Mouse (Mus musculus) ES-Bruce4 (cell line): ENCODE measurements around the gene Ehmt1. TPM values are rescaled to one million over a fixed set of nuclear protein-coding genes. Genes with fewer than 3 reads are reported as not detected.

Experiments used
- H3K27ac ChIP-seq: 2 replicates; pipeline ENCODE4 v1.5.1; 2012; ENCODE audit warnings: low read length, inconsistent platforms; ENCODE audit not compliant: insufficient read depth
- H3K27me3 ChIP-seq: 2 replicates; pipeline ENCODE4 v1.6.1; 2012; ENCODE audit warnings: mild to moderate bottlenecking, low read length, inconsistent platforms; ENCODE audit not compliant: control insufficient read depth, poor library complexity, insufficient read depth, severe bottlenecking
- H3K36me3 ChIP-seq: 2 replicates; pipeline ENCODE4 v1.6.1; 2012; ENCODE audit warnings: inconsistent platforms, mild to moderate bottlenecking, low read length, moderate library complexity; ENCODE audit not compliant: control insufficient read depth, poor library complexity, insufficient read depth, severe bottlenecking
- H3K4me1 ChIP-seq: one replicate; pipeline ENCODE4 v1.8.1; 2011; ENCODE audit warnings: low read length; ENCODE audit not compliant: control insufficient read depth, insufficient read depth
- H3K4me3 ChIP-seq: 2 replicates; pipeline ENCODE4 v1.5.1; 2011; ENCODE audit warnings: low read depth, mild to moderate bottlenecking, low read length
- H3K9ac ChIP-seq: 2 replicates; pipeline ENCODE4 v1.6.1; 2012; ENCODE audit warnings: low read depth, mild to moderate bottlenecking, inconsistent platforms; ENCODE audit not compliant: poor library complexity, severe bottlenecking
- H3K9me3 ChIP-seq: replicated peaks from 2 replicates; pipeline ENCODE4 v1.6.1; 2012; ENCODE audit warnings: mild to moderate bottlenecking, low read length, inconsistent platforms; ENCODE audit not compliant: control insufficient read depth, poor library complexity, insufficient read depth, severe bottlenecking
- CTCF ChIP-seq: IDR thresholded peaks from one replicate; pipeline ENCODE4 v1.8.1; 2011; ENCODE audit warnings: low read depth, low read length
- EP300 ChIP-seq: IDR thresholded peaks from 2 replicates; pipeline ENCODE4 v1.6.1; 2011; ENCODE audit warnings: low read depth, low read length; ENCODE audit not compliant: insufficient read depth
- POLR2A ChIP-seq: IDR thresholded peaks from one replicate; pipeline ENCODE4 v1.8.1; 2011; ENCODE audit warnings: low read length; ENCODE audit not compliant: insufficient read depth
- polyA plus RNA-seq: library from polyadenylated mRNA; stranded (reverse); fragments of >200 nt; gene quantifications from 2 replicates; pipeline ENCODE4 v1.2.4, GENCODE M21; 2011; ENCODE audit warnings: low read depth; ENCODE audit not compliant: missing spikeins, insufficient read depth, insufficient read length

Ehmt1 gene
- polyA plus RNA-seq, 1 experiment = 94.1 TPM

DNA sequence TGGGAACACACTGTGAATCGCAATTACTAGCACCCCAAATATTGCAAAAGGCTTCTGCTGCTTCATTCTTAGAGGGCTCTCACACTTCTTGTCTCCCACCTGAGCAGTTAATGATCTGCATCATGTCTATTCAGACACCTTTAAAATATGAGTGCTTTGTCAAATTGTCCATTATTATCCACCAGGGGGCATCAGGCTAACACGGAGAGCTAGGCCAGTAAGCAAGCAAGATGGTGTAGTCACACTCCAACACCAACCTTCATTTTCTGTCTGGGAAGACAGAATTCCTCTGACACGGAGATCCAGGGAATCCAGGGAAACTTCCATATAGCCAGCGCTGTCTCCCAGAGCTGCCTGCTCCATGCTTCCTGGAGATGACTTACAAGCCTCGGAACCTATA, 67.0 kb downstream of the Ehmt1 start:
- H3K9me3 ChIP-seq = no peaks in the 10 kb centered on the region
- H3K27ac ChIP-seq = no peak overlapping the region
- TF ChIP-seq EP300 (no peak), POLR2A (no peak), CTCF (no peak)
- no peaks in the 10 kb centered on the region for H3K27me3 ChIP-seq
- H3K4me1 ChIP-seq = no peaks in the 10 kb centered on the region
- H3K4me3 ChIP-seq = no peak overlapping the region
- peaks cover 57% of the 10 kb centered on the region for H3K36me3 ChIP-seq
- no peak overlapping the region for H3K9ac ChIP-seq

GRCm38 (mm10) chr2:24846557-24846956, 72.9 kb downstream of the Ehmt1 start:
- H3K36me3 ChIP-seq = peaks cover 30% of the 10 kb centered on the region
- H3K27me3 ChIP-seq = no peaks in the 10 kb centered on the region
- H3K4me3 ChIP-seq = no peak overlapping the region
- no peaks in the 10 kb centered on the region for H3K9me3 ChIP-seq
- no peak overlapping the region for H3K9ac ChIP-seq
- H3K27ac ChIP-seq = no peak overlapping the region
- H3K4me1 ChIP-seq = no peaks in the 10 kb centered on the region
- no peak for TF ChIP-seq CTCF
- no peak for TF ChIP-seq POLR2A
- no peak for TF ChIP-seq EP300

DNA sequence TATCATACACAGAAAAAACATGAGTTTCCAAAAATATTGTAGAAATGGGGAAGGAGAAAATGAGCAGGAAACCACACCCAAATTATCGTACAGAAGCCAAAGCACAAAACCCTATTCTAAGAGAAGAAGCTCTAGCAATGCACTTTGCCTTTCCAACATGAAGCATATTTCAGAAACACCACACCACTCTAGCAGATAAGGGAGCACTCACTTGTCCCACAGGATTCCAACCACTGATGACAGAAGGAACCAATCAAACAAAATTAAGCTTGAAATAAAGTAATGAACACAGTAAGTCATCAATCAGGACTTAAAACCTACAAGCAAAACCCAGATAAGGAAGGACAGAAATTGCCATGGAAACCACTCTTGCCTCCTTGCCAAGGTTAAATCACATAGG, 74.2 kb downstream of the Ehmt1 start:
- TF ChIP-seq POLR2A (no peak), EP300 (no peak), CTCF (no peak)
- no peak overlapping the region for H3K4me3 ChIP-seq
- H3K27ac ChIP-seq = no peak overlapping the region
- H3K4me1 ChIP-seq = no peaks in the 10 kb centered on the region
- H3K27me3 ChIP-seq = no peaks in the 10 kb centered on the region
- no peaks in the 10 kb centered on the region for H3K9me3 ChIP-seq
- H3K9ac ChIP-seq = no peak overlapping the region
- peaks cover 28% of the 10 kb centered on the region for H3K36me3 ChIP-seq

DNA sequence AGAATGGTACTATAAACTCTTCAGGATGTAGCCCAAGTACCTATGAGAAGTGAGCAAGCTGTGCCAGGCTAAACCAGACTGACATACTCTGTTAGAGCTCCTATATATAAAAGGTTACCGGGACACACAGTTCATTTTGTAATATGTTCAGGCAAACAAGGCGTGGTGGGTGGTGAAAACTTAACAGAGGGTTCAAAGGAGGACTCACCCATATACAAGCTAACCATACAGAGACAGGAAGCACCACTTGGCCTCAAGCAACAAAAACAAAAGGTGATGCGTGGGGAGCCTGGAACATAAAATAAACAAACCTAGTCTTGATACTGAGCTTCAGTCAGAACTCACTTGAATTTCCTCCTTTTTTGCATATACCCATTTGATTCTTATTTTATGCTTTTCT, 88.8 kb downstream of the Ehmt1 start:
- Histone ChIP-seq H3K4me3 (no peak overlapping the region), H3K9me3 (no peaks in the 10 kb centered on the region), H3K27ac (no peak overlapping the region), H3K9ac (no peak overlapping the region), H3K4me1 (no peaks in the 10 kb centered on the region), H3K27me3 (no peaks in the 10 kb centered on the region), H3K36me3 (peaks cover 33% of the 10 kb centered on the region)
- no peak for TF ChIP-seq EP300
- TF ChIP-seq POLR2A = no peak
- no peak for TF ChIP-seq CTCF

GRCm38 (mm10) chr2:24809746-24810145, 109.7 kb downstream of the Ehmt1 start:
- Histone ChIP-seq H3K4me3 (no peak overlapping the region), H3K27ac (no peak overlapping the region), H3K9ac (no peak overlapping the region), H3K4me1 (no peaks in the 10 kb centered on the region), H3K27me3 (no peaks in the 10 kb centered on the region), H3K36me3 (peaks cover 16% of the 10 kb centered on the region), H3K9me3 (no peaks in the 10 kb centered on the region)
- TF ChIP-seq EP300 = no peak
- TF ChIP-seq CTCF = no peak
- TF ChIP-seq POLR2A = no peak

GRCm38 (mm10) chr2:24807691-24808090, 111.7 kb downstream of the Ehmt1 start:
- Histone ChIP-seq H3K27ac (no peak overlapping the region), H3K4me1 (no peaks in the 10 kb centered on the region), H3K9me3 (no peaks in the 10 kb centered on the region), H3K27me3 (no peaks in the 10 kb centered on the region), H3K9ac (no peak overlapping the region), H3K4me3 (no peak overlapping the region), H3K36me3 (peaks cover 13% of the 10 kb centered on the region)
- no peak for TF ChIP-seq CTCF
- no peak for TF ChIP-seq POLR2A
